Mouse (Mus musculus): ENCODE measurements around the gene Mrtfb. TPM values are rescaled to one million over a fixed set of nuclear protein-coding genes. Genes with fewer than 3 reads are reported as not detected.

Mrtfb gene
- polyA plus RNA-seq, 1 experiment from 2014 or later = 14.9 TPM

DNA sequence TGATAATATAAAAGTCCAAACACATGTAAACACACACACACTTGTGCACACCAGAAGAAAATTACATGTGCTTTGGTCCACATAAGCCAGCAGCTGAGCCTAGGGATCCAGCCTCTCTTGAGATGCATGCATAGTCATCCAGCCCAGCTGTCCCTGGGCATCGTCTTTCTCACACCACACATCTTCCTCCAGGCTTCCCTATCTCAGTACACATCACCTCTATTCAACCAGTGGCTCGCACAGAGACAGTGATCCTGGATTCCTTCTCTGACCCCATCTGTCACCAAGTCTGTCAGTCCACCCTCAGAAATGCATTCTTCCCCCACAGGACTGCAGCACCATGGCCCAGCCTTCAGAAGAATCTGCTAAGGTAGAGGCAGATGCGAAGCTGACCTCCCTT lies 107.9 kb downstream of the Mrtfb start:
- H3K27me3 ChIP-seq (ENCODE audit: control insufficient read depth, insufficient read depth, low read length) = no peaks in the 10 kb centered on the region
- peaks cover 11% of the 10 kb centered on the region for H3K4me1 ChIP-seq (ENCODE audit: control insufficient read depth, insufficient read depth, low read length)
- ATAC-seq (ENCODE audit: low FRiP score, low TSS enrichment) = no peak
- no peaks in the 10 kb centered on the region for H3K9me3 ChIP-seq (ENCODE audit: control insufficient read depth, low read length)
- WGBS = 61% methylated on average over 3 of the region's 3 CpGs
- no peak overlapping the region for H3K27ac ChIP-seq (replicated peaks; ENCODE audit: low read depth, low read length)
- no peak overlapping the region for H3K9ac ChIP-seq (replicated peaks; ENCODE audit: low read length)
- no peak for DNase-seq
- H3K4me3 ChIP-seq (replicated peaks; ENCODE audit: low read depth, low read length) = no peak overlapping the region
- H3K4me2 ChIP-seq (ENCODE audit: low read length) = no peak overlapping the region
- no peaks in the 10 kb centered on the region for H3K36me3 ChIP-seq (ENCODE audit: control insufficient read depth, insufficient read depth, low read length)

DNA sequence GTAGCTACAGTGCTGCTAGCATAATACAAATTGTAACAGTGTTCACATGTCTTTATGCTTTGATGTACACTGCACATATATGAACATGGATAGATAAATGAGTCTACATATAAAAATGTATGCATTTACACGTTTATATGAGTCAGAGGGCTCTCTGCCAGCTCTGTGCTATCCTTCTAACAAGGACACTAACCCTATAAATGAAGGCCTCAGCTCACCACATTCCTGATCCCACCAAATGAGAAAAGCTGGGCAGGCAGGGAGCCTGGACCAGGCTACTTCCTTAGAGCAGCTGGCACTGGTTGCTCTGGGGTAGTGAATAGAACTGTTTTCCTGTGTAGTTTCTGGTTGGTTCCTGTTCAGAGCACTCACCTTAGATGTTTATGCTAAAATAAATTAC lies 110.0 kb downstream of the Mrtfb start:
- H3K27ac ChIP-seq (replicated peaks; ENCODE audit: low read depth, low read length) = no peak overlapping the region
- no peaks in the 10 kb centered on the region for H3K36me3 ChIP-seq (ENCODE audit: control insufficient read depth, insufficient read depth, low read length)
- H3K9ac ChIP-seq (replicated peaks; ENCODE audit: low read length) = no peak overlapping the region
- ATAC-seq (ENCODE audit: low FRiP score, low TSS enrichment) (no peak), DNase-seq (no peak)
- no peak overlapping the region for H3K4me3 ChIP-seq (replicated peaks; ENCODE audit: low read depth, low read length)
- H3K27me3 ChIP-seq (ENCODE audit: control insufficient read depth, insufficient read depth, low read length) = no peaks in the 10 kb centered on the region
- H3K4me1 ChIP-seq (ENCODE audit: control insufficient read depth, insufficient read depth, low read length) = peaks cover 11% of the 10 kb centered on the region
- H3K9me3 ChIP-seq (ENCODE audit: control insufficient read depth, low read length) = no peaks in the 10 kb centered on the region
- no peak overlapping the region for H3K4me2 ChIP-seq (ENCODE audit: low read length)
- WGBS = 77% methylated on average over 1 of the region's 1 CpGs

DNA sequence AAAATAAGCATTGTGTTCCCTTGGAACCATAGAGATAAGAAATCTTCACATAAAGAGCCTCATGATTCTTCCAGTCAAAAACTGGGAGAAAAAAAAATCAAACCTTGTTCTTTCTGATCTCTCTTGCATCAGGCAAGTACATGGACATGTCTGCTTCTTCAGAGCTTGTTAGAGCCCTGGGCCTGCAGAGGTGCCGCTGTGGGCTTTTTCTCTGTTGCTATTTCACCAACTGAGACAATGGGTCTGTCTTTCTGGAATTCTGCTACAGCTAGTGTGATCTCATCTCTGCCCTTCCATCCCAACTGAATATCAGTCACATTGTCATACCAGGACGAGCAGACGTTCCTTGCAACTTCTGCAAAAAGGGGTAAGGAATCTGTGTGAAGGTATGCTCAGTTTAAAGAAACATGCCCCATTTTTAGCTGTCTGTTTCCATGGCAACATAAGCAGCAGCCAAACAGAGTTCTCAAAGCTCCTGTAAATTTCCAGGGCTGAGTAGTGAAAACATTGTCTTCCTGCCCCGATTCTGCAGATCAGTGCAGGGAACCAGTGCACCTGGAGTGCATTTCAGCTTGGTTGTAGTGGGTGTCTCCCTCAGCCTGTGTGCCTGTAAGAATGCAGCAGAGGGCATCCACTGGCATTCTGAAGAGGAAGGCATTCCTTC lies 110.7 kb downstream of the Mrtfb start:
- DNase-seq = peak; percentile 75
- Histone ChIP-seq H3K36me3 (ENCODE audit: control insufficient read depth, insufficient read depth, low read length) (no peaks in the 10 kb centered on the region), H3K27ac (replicated peaks; ENCODE audit: low read depth, low read length) (peak overlapping the region; percentile 63), H3K9me3 (ENCODE audit: control insufficient read depth, low read length) (no peaks in the 10 kb centered on the region), H3K27me3 (ENCODE audit: control insufficient read depth, insufficient read depth, low read length) (no peaks in the 10 kb centered on the region), H3K4me1 (ENCODE audit: control insufficient read depth, insufficient read depth, low read length) (peaks cover 16% of the 10 kb centered on the region), H3K9ac (replicated peaks; ENCODE audit: low read length) (peak overlapping the region; percentile 23; the same call in 1 of the 2 replicates), H3K4me2 (ENCODE audit: low read length) (peak overlapping the region; percentile 24), H3K4me3 (replicated peaks; ENCODE audit: low read depth, low read length) (no peak overlapping the region)
- ATAC-seq (ENCODE audit: low FRiP score, low TSS enrichment) = no peak
- 21% methylated on average over 4 of the region's 4 CpGs for WGBS

DNA sequence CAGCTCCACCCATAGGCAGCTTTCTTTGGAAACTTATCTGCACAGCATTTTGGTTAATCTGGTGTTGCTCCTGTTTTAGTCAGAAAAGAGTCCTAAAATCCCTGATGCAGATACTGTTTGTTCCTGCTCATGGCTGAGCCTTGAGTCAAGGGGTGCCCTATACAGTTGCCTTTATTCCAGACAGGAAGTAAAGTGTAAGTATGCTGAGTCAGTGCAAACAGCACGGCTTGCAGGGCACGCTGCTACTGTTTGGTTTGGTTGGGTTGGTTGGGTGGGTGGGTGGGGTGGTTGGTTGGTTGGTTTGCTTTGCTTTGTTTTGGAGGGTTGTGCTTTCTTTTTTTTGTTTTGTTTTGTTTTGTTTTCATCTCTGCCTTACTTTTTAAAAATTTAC lies 111.2 kb downstream of the Mrtfb start:
- peaks cover 17% of the 10 kb centered on the region for H3K4me1 ChIP-seq (ENCODE audit: control insufficient read depth, insufficient read depth, low read length)
- no peak overlapping the region for H3K4me3 ChIP-seq (replicated peaks; ENCODE audit: low read depth, low read length)
- no peaks in the 10 kb centered on the region for H3K9me3 ChIP-seq (ENCODE audit: control insufficient read depth, low read length)
- DNase-seq = no peak
- peak overlapping the region; percentile 63; the same call in 1 of the 2 replicates for H3K27ac ChIP-seq (replicated peaks; ENCODE audit: low read depth, low read length)
- H3K36me3 ChIP-seq (ENCODE audit: control insufficient read depth, insufficient read depth, low read length) = no peaks in the 10 kb centered on the region
- H3K4me2 ChIP-seq (ENCODE audit: low read length) = peak overlapping the region; percentile 19; the same call in 1 of the 2 replicates
- no peak for ATAC-seq (ENCODE audit: low FRiP score, low TSS enrichment)
- H3K9ac ChIP-seq (replicated peaks; ENCODE audit: low read length) = peak overlapping the region; percentile 23; the same call in 1 of the 2 replicates
- no peaks in the 10 kb centered on the region for H3K27me3 ChIP-seq (ENCODE audit: control insufficient read depth, insufficient read depth, low read length)
- WGBS = 78% methylated on average over 2 of the region's 2 CpGs

DNA sequence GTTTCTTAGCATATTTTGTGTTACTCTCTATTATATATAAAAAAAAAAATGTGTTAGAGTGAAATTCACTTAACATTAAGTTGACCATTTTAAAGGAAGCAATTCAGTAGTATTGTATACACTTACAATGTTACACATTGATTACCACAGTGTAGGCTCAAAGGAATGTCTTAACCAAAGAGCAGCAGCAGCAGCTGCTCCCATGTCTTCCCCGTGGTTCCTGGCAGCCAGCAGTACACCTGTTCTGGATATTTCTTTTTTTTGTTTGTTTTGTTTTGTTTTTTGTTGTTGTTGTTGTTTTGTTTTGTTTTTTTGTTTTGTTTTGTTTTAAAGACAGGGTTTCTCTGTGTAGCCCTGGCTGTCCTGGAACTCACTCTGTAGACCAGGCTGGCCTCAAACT lies 112.4 kb downstream of the Mrtfb start:
- H3K27me3 ChIP-seq (ENCODE audit: control insufficient read depth, insufficient read depth, low read length) = no peaks in the 10 kb centered on the region
- ATAC-seq (ENCODE audit: low FRiP score, low TSS enrichment) (no peak), DNase-seq (no peak)
- no peak overlapping the region for H3K27ac ChIP-seq (replicated peaks; ENCODE audit: low read depth, low read length)
- no peak overlapping the region for H3K9ac ChIP-seq (replicated peaks; ENCODE audit: low read length)
- H3K36me3 ChIP-seq (ENCODE audit: control insufficient read depth, insufficient read depth, low read length) = no peaks in the 10 kb centered on the region
- no peak overlapping the region for H3K4me2 ChIP-seq (ENCODE audit: low read length)
- H3K4me1 ChIP-seq (ENCODE audit: control insufficient read depth, insufficient read depth, low read length) = peaks cover 17% of the 10 kb centered on the region
- 71% methylated on average over 1 of the region's 1 CpGs for WGBS
- H3K4me3 ChIP-seq (replicated peaks; ENCODE audit: low read depth, low read length) = no peak overlapping the region
- no peaks in the 10 kb centered on the region for H3K9me3 ChIP-seq (ENCODE audit: control insufficient read depth, low read length)

DNA sequence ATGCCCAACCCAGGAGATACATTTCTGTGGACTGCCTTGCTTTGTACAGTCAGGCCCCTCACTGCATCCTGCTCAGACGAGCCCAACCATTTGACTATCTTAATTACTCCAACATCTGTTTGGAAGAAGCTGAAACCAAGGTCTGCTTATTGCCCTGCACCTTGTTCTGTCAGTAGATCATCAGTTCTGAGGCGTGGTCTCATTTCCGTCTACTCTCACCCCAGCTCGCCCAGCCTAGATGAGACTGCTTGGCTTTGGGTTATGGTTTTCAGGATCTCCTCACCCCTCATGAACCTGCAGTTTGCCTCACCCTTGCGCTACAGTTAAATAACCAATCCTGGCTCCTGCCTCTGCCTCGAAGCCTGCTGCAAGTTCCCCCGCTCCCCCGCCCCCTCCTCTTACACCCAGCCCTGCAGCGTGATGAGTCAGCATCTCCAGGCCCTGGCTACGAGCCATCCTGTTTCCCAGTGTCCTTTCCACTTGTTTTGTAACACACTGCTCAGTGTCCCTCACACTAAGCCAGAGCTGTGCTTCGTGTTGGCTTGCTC lies 115.5 kb downstream of the Mrtfb start:
- Histone ChIP-seq H3K9me3 (ENCODE audit: control insufficient read depth, low read length) (no peaks in the 10 kb centered on the region), H3K27me3 (ENCODE audit: control insufficient read depth, insufficient read depth, low read length) (no peaks in the 10 kb centered on the region), H3K36me3 (ENCODE audit: control insufficient read depth, insufficient read depth, low read length) (no peaks in the 10 kb centered on the region), H3K4me3 (replicated peaks; ENCODE audit: low read depth, low read length) (no peak overlapping the region), H3K4me2 (ENCODE audit: low read length) (no peak overlapping the region), H3K4me1 (ENCODE audit: control insufficient read depth, insufficient read depth, low read length) (peaks cover 13% of the 10 kb centered on the region), H3K9ac (replicated peaks; ENCODE audit: low read length) (no peak overlapping the region; the same call in 1 of the 2 replicates), H3K27ac (replicated peaks; ENCODE audit: low read depth, low read length) (no peak overlapping the region)
- peak; percentile 69; the same call in 1 of the 2 replicates for ATAC-seq (ENCODE audit: low FRiP score, low TSS enrichment)
- WGBS = 31% methylated on average over 11 of the region's 11 CpGs
- peak; percentile 81 for DNase-seq

DNA sequence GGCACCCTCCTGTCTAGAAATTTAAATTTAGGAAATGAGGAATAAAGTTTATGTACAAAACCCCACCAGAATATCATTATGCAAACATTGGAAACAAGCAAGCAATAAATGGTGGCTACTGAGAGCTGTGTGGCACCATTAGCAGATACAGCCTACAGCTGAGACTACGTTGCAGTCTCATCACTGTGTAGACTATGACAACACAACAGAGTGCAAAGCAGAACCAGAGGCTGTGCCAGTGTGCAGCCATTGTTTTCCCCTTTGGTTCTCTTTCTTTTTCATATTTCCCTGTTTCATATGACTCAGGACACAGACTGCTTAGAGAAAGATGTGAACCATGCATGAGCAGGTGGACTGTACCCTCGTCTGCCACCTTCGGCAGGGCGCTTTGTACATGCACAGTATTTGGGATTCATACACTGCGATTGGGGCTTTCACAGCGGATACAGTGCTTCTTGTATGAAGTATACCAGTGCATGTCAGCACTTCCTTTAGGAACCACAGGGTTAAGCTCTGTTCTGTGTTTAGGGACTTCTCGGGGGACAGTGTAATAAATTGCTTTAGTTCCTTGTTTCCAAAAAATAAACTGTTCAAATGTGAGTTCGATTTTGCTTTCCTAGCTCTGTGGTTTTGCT lies 116.7 kb downstream of the Mrtfb start:
- no peaks in the 10 kb centered on the region for H3K27me3 ChIP-seq (ENCODE audit: control insufficient read depth, insufficient read depth, low read length)
- no peak overlapping the region for H3K9ac ChIP-seq (replicated peaks; ENCODE audit: low read length)
- peaks cover 6% of the 10 kb centered on the region; the same call in 1 of the 2 replicates for H3K4me1 ChIP-seq (ENCODE audit: control insufficient read depth, insufficient read depth, low read length)
- ATAC-seq (ENCODE audit: low FRiP score, low TSS enrichment) = no peak
- H3K9me3 ChIP-seq (ENCODE audit: control insufficient read depth, low read length) = no peaks in the 10 kb centered on the region
- H3K27ac ChIP-seq (replicated peaks; ENCODE audit: low read depth, low read length) = no peak overlapping the region
- 94% methylated on average over 8 of the region's 8 CpGs for whole genome bisulfite sequencing
- H3K36me3 ChIP-seq (ENCODE audit: control insufficient read depth, insufficient read depth, low read length) = no peaks in the 10 kb centered on the region
- DNase-seq = no peak
- H3K4me2 ChIP-seq (ENCODE audit: low read length) = no peak overlapping the region
- no peak overlapping the region for H3K4me3 ChIP-seq (replicated peaks; ENCODE audit: low read depth, low read length)

DNA sequence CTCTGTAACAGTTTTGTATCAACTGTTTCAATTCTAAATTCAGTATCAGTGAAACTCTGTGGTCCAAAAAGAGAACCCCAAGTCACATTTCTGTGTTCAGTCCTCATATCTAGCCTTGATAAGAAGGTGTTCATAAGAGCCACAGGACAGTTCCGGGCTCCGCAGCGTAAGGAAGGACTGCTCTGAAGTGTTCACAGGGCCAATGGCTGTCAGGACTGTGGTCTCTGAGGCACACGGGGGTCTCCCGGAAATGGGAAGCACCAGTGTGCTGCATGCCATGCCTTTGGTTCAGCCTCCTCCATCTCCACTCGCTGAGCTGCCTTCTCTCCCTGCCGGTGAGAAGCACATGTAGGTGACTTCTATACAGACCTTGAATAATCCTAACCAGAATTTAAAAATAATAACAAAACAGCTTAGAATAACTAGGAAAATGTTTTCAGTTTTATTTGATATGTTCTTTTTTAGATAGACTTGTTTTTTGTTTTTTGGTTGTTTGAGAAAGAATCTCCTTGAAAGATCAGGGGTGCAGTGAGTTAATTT lies 120.7 kb downstream of the Mrtfb start:
- H3K4me2 ChIP-seq (ENCODE audit: low read length) = no peak overlapping the region
- H3K27ac ChIP-seq (replicated peaks; ENCODE audit: low read depth, low read length) = no peak overlapping the region
- no peaks in the 10 kb centered on the region for H3K27me3 ChIP-seq (ENCODE audit: control insufficient read depth, insufficient read depth, low read length)
- H3K4me1 ChIP-seq (ENCODE audit: control insufficient read depth, insufficient read depth, low read length) = peaks cover under 1% of the 10 kb centered on the region; the same call in 1 of the 2 replicates
- no peak for ATAC-seq (ENCODE audit: low FRiP score, low TSS enrichment)
- no peaks in the 10 kb centered on the region for H3K36me3 ChIP-seq (ENCODE audit: control insufficient read depth, insufficient read depth, low read length)
- 84% methylated on average over 7 of the region's 7 CpGs for WGBS
- H3K4me3 ChIP-seq (replicated peaks; ENCODE audit: low read depth, low read length) = no peak overlapping the region
- no peaks in the 10 kb centered on the region for H3K9me3 ChIP-seq (ENCODE audit: control insufficient read depth, low read length)
- no peak overlapping the region for H3K9ac ChIP-seq (replicated peaks; ENCODE audit: low read length)
- no peak for DNase-seq
